Mouse (Mus musculus) neural tube, embryonic 13.5 days (tissue): Measurements from ENCODE around the gene Flt1. TPM values are rescaled to one million over a fixed set of nuclear protein-coding genes. Genes with fewer than 3 reads are reported as not detected.

ENCODE experiments used
- ATAC-seq: fragments of 200-750 bp; cut with Nextera tagmentation; 2 replicates; pipeline ENCODE4 v1.8.0; 2017; ENCODE audit warnings: low read depth, mild to moderate bottlenecking, moderate TSS enrichment, moderate library complexity
- H3K27ac ChIP-seq: fragments of 300-500 bp; sonication (generic); replicated peaks from 2 replicates; pipeline ENCODE4 v1.5.1; 2015; ENCODE audit warnings: moderate library complexity, mild to moderate bottlenecking, inconsistent platforms
- H3K27me3 ChIP-seq: fragments of 300-500 bp; sonication (generic); 2 replicates; pipeline ENCODE4 v1.6.1; 2015; ENCODE audit warnings: mild to moderate bottlenecking, inconsistent platforms
- H3K36me3 ChIP-seq: fragments of 300-500 bp; sonication (generic); 2 replicates; pipeline ENCODE4 v1.6.1; 2015; ENCODE audit warnings: mild to moderate bottlenecking, inconsistent platforms
- H3K4me1 ChIP-seq: fragments of 300-500 bp; sonication (generic); replicated peaks from 2 replicates; pipeline ENCODE4 v1.6.1; 2015; ENCODE audit warnings: inconsistent platforms
- H3K4me2 ChIP-seq: fragments of 300-500 bp; sonication (generic); 2 replicates; pipeline ENCODE4 v1.6.1; 2015; ENCODE audit warnings: inconsistent platforms, mild to moderate bottlenecking, moderate library complexity
- H3K4me3 ChIP-seq: fragments of 300-500 bp; sonication (generic); 2 replicates; pipeline ENCODE4 v1.5.1; 2015; ENCODE audit warnings: mild to moderate bottlenecking, inconsistent platforms
- H3K9ac ChIP-seq: fragments of 300-500 bp; sonication (generic); 2 replicates; pipeline ENCODE4 v1.6.1; 2015; ENCODE audit warnings: moderate library complexity, mild to moderate bottlenecking, inconsistent platforms
- H3K9me3 ChIP-seq: fragments of 300-500 bp; sonication (generic); 2 replicates; pipeline ENCODE4 v1.6.1; 2016; ENCODE audit warnings: inconsistent platforms
- WGBS: fragments of 180-500 bp; shearing (Covaris S2); methylation state at CpG from one replicate; pipeline ENCODE4 v1.1.7; 2015; 5-methylcytosine and 5-hydroxymethylcytosine counted together
- polyA plus RNA-seq: library from polyadenylated mRNA; unstranded; fragments of >200 nt; fragmentation: Nextera tagmentation; extraction: Ambion mirVana; gene quantifications from 2 replicates; pipeline ENCODE4 v1.2.1, GENCODE M21; 2015

Flt1 gene
- polyA plus RNA-seq = 11.2 and 12.3 TPM in 2 replicates

DNA sequence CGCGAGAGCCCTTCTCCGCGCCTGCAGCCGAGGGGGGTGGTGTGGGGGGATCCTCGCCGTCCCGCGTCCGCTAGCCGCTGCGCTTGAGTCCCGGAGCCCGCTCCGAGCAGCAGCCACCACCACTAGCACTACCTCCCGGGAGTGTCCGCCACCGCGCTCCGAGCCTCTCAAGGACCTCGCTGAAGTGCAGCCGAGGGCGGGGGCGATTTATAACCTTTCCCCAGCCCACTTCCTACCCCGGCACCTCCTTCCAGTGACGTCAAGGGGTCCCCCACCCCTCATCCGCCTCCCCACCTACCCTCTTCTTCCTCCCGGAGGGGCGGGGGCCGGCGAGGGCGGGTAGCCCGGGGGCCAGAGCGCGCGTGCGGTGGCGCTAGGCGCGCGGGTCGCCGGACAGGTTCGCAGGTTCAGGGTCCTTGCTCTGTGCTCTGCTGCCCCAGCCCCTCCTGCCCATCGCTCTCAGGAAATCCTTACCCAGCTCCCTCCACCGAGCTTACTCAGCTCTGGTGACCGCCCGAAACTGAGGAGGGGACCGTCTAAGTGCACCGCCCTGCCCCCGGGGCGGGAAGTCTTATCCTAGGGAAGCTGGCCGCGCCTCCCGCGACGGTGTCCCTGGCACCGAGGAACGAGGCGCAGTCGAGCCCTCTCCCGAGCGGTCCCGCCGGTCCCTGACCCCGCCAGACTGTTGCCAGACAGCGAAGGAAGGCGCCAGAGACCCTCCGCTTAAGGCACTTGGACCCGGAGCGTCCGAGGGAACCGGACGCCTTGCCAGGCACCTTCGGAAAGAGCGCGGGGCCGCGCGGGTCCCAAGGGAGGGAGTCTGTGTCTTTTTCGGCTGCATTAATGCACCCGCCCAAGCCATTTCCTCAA is at the start of gene Flt1:
Gene Flt1, minus strand, starts transcription at position 181 of the 870 bp plus-strand sequence.
- H3K9ac ChIP-seq = peak within 1 kb of the TSS; percentile 59
- under 1% methylated on average over 82 of the region's 82 CpGs for WGBS
- peak within 1 kb of the TSS; percentile 66 for H3K4me2 ChIP-seq
- peaks cover 98% of the 10 kb centered on the region for H3K27me3 ChIP-seq
- H3K4me1 ChIP-seq = peaks cover 18% of the 10 kb centered on the region
- ATAC-seq = peak; percentile 80
- H3K36me3 ChIP-seq = no peaks in the 10 kb centered on the region
- no peak within 1 kb of the TSS; the same call in 1 of the 2 replicates for H3K27ac ChIP-seq
- no peaks in the 10 kb centered on the region for H3K9me3 ChIP-seq
- peak within 1 kb of the TSS; percentile 42 for H3K4me3 ChIP-seq

DNA sequence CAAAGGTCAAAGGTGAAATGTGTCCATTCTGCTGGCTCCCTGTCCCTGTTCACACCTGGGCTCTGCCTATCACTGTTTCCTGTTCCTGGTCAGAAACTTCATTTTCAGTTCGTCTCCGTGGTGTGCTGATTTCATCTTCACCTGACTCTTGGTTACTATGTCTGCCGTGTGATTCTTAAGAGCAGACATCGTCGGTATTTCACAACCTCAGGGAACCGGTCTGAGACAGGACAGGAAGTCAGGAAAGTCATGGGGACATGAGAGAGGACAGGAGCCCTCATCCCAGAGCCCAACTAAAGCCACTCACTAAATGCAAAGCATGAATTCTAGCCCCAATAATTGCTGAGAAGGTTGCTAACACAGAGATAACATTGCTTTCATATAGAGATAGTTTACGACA is 49.4 kb upstream of the Flt1 start:
- no peak overlapping the region for H3K4me3 ChIP-seq
- H3K27ac ChIP-seq = no peak overlapping the region
- no peaks in the 10 kb centered on the region for H3K27me3 ChIP-seq
- no peak for ATAC-seq
- H3K36me3 ChIP-seq = no peaks in the 10 kb centered on the region
- no peaks in the 10 kb centered on the region for H3K4me1 ChIP-seq
- 91% methylated on average over 7 of the region's 7 CpGs for WGBS
- no peak overlapping the region for H3K4me2 ChIP-seq
- H3K9ac ChIP-seq = no peak overlapping the region
- H3K9me3 ChIP-seq = no peaks in the 10 kb centered on the region

DNA sequence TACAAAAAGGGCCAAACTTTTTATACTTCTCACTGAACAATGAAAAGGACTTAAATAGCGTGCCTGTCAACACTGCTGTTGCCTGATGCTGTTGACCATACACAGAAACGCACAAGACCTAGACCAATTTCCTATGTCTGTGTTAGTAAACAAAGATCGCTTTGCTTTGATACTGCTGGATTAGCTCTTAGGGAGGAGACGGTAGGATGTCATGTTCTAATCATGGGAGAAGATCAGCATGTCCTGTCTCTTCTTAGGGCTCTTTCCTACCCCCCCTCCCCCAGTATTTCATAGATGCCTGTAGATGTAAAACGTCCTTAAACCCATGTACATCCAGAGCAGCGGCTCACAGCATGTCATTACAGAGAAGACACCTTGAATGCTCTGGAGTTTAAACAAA is 44.1 kb upstream of the Flt1 start:
- no peaks in the 10 kb centered on the region for H3K27me3 ChIP-seq
- H3K4me3 ChIP-seq = no peak overlapping the region
- no peaks in the 10 kb centered on the region for H3K9me3 ChIP-seq
- no peaks in the 10 kb centered on the region for H3K36me3 ChIP-seq
- WGBS = 82% methylated on average over 6 of the region's 6 CpGs
- H3K4me1 ChIP-seq = no peaks in the 10 kb centered on the region
- H3K9ac ChIP-seq = no peak overlapping the region
- no peak for ATAC-seq
- no peak overlapping the region for H3K4me2 ChIP-seq
- no peak overlapping the region for H3K27ac ChIP-seq

DNA sequence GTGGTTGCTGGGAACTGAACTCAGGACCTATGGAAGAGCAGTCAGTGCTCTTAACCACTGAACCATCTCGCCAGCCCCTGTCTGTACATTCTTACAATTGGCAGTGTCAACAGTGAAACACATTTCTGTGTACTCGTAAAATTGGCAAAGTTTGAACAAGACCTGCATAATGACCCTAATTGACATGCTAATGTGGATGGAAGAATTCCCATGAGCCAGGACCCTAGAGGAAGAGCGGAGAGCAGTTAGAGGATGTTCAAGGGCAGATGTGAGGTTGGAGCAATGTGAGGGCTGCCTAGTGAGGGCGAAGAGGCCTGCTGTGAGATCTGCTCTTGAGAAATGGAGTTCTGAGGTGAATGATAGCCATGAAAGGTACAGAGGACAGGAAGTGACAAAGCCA is 38.2 kb upstream of the Flt1 start:
- no peaks in the 10 kb centered on the region for H3K9me3 ChIP-seq
- no peak overlapping the region for H3K4me3 ChIP-seq
- no peak overlapping the region for H3K4me2 ChIP-seq
- no peak overlapping the region for H3K9ac ChIP-seq
- H3K27me3 ChIP-seq = no peaks in the 10 kb centered on the region
- no peaks in the 10 kb centered on the region for H3K36me3 ChIP-seq
- no peaks in the 10 kb centered on the region for H3K4me1 ChIP-seq
- no peak for ATAC-seq
- 75% methylated on average over 4 of the region's 4 CpGs for WGBS
- no peak overlapping the region for H3K27ac ChIP-seq

DNA sequence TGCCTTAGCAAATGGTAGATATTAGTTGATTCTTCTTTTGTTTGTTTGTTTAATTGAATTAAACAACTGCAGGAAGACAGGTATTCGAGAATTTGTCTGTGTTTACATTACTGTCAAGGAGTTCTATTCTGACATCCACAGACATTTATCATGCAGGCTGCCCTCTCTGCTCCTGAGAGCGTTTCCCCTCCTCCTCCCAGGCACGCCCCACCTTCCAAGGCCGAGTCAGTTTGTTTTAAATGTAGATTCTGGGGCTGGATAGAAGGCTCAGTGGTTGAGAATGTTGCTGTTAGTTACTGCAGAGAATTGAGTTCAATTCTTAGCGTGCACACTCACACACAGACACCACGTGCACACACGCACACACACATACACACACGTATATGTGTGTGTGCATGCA is 36.2 kb upstream of the Flt1 start:
- no peak overlapping the region for H3K27ac ChIP-seq
- no peak for ATAC-seq
- no peaks in the 10 kb centered on the region for H3K4me1 ChIP-seq
- H3K9ac ChIP-seq = no peak overlapping the region
- H3K4me2 ChIP-seq = no peak overlapping the region
- no peaks in the 10 kb centered on the region for H3K27me3 ChIP-seq
- H3K4me3 ChIP-seq = no peak overlapping the region
- WGBS = 25% methylated on average over 8 of the region's 8 CpGs
- H3K9me3 ChIP-seq = no peaks in the 10 kb centered on the region
- H3K36me3 ChIP-seq = no peaks in the 10 kb centered on the region

DNA sequence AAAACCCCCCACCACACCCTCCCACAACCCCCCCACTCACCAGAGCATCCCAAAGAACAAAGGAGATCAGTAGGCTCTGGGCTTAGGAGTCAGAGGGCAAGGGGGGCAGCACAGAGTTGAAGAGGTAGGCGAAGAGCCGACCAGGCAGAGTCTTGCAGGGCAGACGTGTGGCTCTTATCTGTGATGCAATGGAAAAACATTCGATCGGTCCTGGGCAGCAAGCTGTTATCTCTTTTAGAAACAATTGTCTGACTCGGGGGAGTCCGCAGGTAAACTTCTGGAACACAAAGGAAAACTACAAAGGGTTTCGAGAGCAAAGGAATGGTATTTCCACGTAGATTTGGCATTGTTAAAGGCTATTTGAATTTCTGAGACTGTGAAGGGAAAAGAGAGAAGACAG is 35.5 kb upstream of the Flt1 start:
- WGBS = 13% methylated on average over 9 of the region's 9 CpGs
- H3K4me2 ChIP-seq = no peak overlapping the region
- H3K9ac ChIP-seq = no peak overlapping the region
- H3K9me3 ChIP-seq = no peaks in the 10 kb centered on the region
- no peak overlapping the region for H3K4me3 ChIP-seq
- no peaks in the 10 kb centered on the region for H3K27me3 ChIP-seq
- no peaks in the 10 kb centered on the region for H3K4me1 ChIP-seq
- H3K36me3 ChIP-seq = no peaks in the 10 kb centered on the region
- ATAC-seq = no peak
- no peak overlapping the region for H3K27ac ChIP-seq

DNA sequence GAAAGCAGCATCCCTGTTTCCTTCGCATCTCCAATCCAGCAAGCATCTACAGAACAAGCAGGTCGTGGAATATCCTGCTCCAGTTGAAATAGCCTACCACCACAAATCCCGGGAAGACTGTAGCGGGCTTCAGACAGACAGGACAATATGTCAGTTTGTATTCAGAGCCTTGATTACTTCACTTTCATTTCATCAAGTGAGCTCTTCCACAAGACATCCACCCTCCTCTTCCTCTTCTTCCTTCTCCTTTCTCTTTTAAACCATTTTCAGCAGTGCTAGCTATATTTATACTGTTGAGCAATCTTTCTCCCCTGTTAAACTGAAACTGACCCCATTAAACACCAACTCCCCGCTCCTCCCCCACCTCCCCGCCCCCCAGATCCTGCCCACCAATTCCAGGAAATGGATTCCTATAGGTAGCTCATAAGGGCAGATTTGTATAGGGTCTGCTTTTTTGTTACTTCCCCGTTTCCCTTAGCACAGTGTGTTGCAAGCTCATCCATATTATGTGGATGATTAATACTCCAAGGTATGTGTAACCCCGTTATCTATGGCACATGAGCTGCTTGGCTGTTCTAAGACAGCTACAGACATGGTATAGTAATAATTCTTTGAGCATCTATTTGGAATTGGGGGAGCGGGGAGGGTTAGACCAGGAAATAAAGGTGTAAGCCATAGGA is 33.0 kb upstream of the Flt1 start:
- H3K27me3 ChIP-seq = peaks cover 8% of the 10 kb centered on the region
- WGBS = 73% methylated on average over 9 of the region's 9 CpGs
- peak overlapping the region; percentile 29 for H3K4me2 ChIP-seq
- 0 out of 2 replicates have a peak, but pooled peaks cover 4% of the 10 kb centered on the region for H3K9me3 ChIP-seq
- no peaks in the 10 kb centered on the region for H3K36me3 ChIP-seq
- H3K4me3 ChIP-seq = no peak overlapping the region
- H3K4me1 ChIP-seq = no peaks in the 10 kb centered on the region
- no peak for ATAC-seq
- H3K9ac ChIP-seq = no peak overlapping the region
- H3K27ac ChIP-seq = no peak overlapping the region

DNA sequence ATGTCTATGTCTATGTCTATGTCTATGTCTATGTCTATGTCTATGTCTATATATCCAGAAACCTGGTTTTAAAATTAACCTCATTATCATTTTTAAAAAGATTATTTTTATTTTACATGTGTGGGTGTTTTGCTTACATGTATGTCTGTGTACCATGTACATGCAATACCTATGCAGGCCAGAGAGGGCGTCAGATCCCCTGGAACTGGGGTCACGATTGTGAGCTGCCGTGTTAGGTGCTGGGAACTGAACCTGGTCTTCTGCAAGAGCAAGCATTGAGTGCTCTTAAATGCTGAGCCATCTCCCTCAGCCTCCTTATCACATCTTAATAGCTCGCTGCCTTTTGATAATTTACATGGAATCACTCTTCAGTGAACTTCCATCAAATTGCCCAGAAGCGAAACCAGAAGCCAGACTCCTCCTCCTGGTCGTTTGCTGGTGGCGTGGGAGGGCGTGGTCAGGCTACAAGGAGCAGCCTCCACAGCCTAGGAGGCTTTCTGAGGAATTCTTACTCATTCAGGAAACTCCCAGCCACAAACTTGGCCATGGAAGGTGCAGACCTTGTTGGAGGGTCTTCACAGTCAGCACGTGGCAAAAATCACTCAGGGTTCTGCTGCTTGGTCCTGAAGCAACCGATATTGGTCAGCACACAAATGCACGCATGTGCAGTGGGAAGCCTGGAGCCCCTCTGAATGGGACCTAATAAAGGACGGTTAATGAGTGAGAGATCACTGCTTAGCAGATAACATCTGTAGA is 32.2 kb upstream of the Flt1 start:
- peaks cover 16% of the 10 kb centered on the region for H3K27me3 ChIP-seq
- H3K4me2 ChIP-seq = peak overlapping the region; percentile 29
- no peak overlapping the region for H3K4me3 ChIP-seq
- H3K9ac ChIP-seq = no peak overlapping the region
- H3K4me1 ChIP-seq = peaks cover 3% of the 10 kb centered on the region
- 0 out of 2 replicates have a peak, but pooled peaks cover 4% of the 10 kb centered on the region for H3K9me3 ChIP-seq
- WGBS = 52% methylated on average over 12 of the region's 12 CpGs
- ATAC-seq = no peak
- H3K36me3 ChIP-seq = no peaks in the 10 kb centered on the region
- no peak overlapping the region for H3K27ac ChIP-seq

DNA sequence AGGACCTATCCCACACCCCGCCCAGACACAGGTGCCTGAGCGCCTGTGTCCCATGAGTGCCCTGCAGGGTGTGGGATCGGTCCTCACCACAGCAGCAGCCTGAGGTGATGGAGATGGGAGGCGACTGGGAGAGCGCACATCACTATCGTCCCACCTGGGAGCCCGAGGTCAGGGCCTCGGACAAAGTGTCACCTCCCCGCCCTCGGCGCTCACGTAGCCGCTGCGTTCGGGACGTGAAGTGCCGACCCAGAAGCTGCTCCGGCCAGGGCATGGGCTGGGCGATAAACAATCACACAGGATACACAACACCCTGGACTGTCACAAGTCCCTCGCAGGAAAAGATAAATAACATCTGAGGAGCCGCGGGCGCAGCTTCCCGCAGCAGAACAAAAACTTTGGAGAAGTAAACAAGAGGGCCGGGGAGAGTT is 27.1 kb upstream of the Flt1 start:
- peak overlapping the region; percentile 39 for H3K4me2 ChIP-seq
- peak overlapping the region; percentile 13 for H3K4me3 ChIP-seq
- H3K9me3 ChIP-seq = 0 out of 2 replicates have a peak, but pooled peaks cover 4% of the 10 kb centered on the region

DNA sequence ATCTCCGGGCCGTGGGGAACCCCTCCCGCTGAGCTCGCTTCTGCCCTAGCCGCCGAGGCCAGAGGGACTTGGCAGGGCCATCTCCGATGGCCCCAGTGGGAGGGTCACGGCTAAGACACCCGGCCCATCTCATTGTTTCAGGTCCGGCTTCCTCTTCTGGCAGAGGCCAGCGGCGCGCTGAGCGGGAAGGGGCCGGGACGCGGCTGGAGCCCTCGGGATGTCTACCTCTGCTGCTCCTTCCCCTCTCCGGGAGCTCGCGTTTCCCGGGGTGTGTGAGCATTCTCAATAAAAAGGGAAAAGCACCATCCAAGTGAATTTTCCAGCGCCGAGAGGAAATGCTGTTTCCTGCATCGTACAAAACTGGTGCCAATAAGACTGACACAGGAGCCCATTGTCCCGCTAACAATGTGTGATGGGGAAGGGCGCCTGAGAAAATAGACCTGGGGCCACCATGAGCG is 25.9 kb upstream of the Flt1 start:
- H3K4me2 ChIP-seq = peak overlapping the region; percentile 60
- H3K9me3 ChIP-seq = 0 out of 2 replicates have a peak, but pooled peaks cover 4% of the 10 kb centered on the region
- H3K27me3 ChIP-seq = peaks cover 68% of the 10 kb centered on the region
- no peaks in the 10 kb centered on the region for H3K36me3 ChIP-seq
- WGBS = under 1% methylated on average over 28 of the region's 28 CpGs
- H3K4me1 ChIP-seq = peaks cover 27% of the 10 kb centered on the region
- H3K9ac ChIP-seq = peak overlapping the region; percentile 63
- no peak overlapping the region for H3K27ac ChIP-seq
- H3K4me3 ChIP-seq = peak overlapping the region; percentile 34
- peak; percentile 8; the same call in 1 of the 2 replicates for ATAC-seq

More for the DNA sequence above, 27.1 kb upstream of the Flt1 start:
- Histone ChIP-seq H3K27me3 (peaks cover 63% of the 10 kb centered on the region), H3K27ac (no peak overlapping the region), H3K36me3 (no peaks in the 10 kb centered on the region), H3K4me1 (peaks cover 24% of the 10 kb centered on the region), H3K9ac (no peak overlapping the region)
- WGBS = under 1% methylated on average over 25 of the region's 25 CpGs
- no peak for ATAC-seq

DNA sequence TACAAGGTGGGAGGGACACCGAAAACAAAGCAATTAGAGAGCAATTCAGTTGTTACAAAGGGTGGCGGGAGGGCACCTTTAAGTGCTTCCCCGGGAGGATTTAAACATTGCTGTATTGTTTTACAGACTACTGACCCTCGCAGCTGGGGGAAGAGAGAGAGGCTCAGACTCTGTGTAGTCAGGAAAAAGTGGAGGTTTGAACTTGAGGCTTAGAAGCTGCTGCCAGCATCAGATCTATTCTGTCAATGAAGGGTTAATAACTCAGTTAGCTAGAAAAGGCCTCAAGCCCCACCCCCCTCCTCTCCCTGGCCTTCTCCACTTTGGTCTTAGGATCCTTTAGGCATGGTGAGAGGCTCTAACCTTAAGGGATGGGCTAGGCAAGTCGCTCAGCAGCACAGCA is 24.2 kb upstream of the Flt1 start:
- no peaks in the 10 kb centered on the region for H3K36me3 ChIP-seq
- no peak overlapping the region for H3K4me2 ChIP-seq
- no peak for ATAC-seq
- H3K4me3 ChIP-seq = no peak overlapping the region
- H3K27me3 ChIP-seq = peaks cover 73% of the 10 kb centered on the region
- no peak overlapping the region for H3K9ac ChIP-seq
- 8% methylated on average over 5 of the region's 5 CpGs for WGBS
- no peak overlapping the region for H3K27ac ChIP-seq
- 0 out of 2 replicates have a peak, but pooled peaks cover 4% of the 10 kb centered on the region for H3K9me3 ChIP-seq
- peaks cover 27% of the 10 kb centered on the region for H3K4me1 ChIP-seq
